Mouse (Mus musculus) right cerebral cortex, adult 2 months (tissue): ENCODE results near the gene Hspa1b.
"Not testable (repeated sequence)": the region's sequence is repeated elsewhere in the genome, so short reads cannot be mapped to it uniquely, and the experiment has no call there.

ENCODE experiments used
- DNase-seq, 2 experiments: peaks; one replicate each; pipeline ENCODE4 v3.0.0; 2021 to 2022; ENCODE audit warnings: low spot score in 2 of 2

The Hspa1b gene

GRCm38 (mm10) chr17:34954831-34955230, 4.2 kb downstream of the Hspa1b start:
- no peak for DNase-seq

- DNase-seq = no peak
These were observed 5.1 kb downstream of the Hspa1b start for GRCm38 (mm10) chr17:34953904-34954303.

DNA sequence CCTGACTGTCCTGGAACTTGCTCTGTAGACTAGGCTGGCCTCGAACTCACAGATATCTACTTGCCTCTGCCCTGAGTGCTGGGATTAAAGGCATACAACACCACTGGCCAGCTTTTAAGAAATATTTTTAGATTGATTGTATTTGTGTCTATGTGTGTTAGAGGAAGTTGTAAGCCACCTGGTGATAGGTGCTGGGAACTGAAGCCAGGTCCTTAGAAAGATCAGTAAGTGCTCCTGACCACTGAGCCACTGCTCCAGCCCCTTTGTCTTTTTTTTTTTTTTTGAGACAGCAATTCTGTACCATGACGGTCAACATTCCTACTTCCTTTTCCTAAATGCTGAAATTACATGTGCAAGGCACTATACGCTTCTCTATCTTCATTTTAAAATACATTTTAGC, 5.8 kb downstream of the Hspa1b start:
- DNase-seq = no peak

- peak; percentile 73 to 74 for DNase-seq
These were observed 6.5 kb downstream of the Hspa1b start for GRCm38 (mm10) chr17:34952378-34953040.

- DNase-seq = peak; percentile 56
These were observed 7.2 kb downstream of the Hspa1b start for GRCm38 (mm10) chr17:34951636-34952377.

DNA sequence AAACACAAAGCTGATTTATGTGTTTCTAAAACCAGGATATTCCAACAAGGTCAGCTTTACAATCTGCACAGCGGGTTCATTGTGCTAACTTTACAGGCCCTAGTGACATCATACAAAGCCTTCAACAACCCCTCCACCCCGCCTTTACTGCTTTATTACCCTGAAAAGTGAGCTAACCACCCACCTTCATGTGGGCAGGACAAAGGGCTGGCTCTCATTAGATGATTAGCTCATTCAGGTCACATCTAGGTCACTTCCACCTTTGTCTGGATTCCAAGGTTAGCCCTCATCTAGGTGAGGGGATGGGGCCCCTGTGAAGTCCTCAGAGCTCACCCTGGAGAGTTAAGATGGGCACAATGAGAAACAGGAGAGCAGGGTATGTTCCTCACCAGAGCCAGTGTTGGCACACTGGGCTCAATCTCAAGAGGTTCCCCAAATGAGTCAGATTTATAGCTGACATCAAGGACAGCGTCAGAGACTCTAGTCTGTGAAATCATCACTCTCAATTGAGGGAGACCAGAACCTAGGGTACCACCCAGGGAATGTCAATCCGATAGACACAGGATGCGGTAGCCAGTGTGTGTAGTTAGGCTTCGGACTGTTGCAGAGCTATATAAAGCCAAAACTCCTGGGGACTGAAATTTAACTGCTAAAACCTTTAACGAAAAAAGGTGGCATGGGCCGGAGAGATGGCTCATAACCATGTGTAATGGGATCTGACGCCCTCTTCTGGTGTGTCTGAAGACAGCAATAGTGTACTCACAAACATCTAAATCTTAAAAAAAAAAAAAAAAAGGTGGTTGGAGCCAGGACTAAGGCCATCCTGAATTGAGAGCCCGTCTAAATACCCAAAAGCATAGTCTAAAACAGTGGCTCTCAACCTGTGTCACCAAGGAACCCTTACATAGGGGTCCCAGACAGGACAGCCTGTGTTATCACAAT, 8.3 kb downstream of the Hspa1b start:
- no peak for DNase-seq

- no peak for DNase-seq
These were observed 9.5 kb downstream of the Hspa1b start for GRCm38 (mm10) chr17:34949553-34949969.

DNA sequence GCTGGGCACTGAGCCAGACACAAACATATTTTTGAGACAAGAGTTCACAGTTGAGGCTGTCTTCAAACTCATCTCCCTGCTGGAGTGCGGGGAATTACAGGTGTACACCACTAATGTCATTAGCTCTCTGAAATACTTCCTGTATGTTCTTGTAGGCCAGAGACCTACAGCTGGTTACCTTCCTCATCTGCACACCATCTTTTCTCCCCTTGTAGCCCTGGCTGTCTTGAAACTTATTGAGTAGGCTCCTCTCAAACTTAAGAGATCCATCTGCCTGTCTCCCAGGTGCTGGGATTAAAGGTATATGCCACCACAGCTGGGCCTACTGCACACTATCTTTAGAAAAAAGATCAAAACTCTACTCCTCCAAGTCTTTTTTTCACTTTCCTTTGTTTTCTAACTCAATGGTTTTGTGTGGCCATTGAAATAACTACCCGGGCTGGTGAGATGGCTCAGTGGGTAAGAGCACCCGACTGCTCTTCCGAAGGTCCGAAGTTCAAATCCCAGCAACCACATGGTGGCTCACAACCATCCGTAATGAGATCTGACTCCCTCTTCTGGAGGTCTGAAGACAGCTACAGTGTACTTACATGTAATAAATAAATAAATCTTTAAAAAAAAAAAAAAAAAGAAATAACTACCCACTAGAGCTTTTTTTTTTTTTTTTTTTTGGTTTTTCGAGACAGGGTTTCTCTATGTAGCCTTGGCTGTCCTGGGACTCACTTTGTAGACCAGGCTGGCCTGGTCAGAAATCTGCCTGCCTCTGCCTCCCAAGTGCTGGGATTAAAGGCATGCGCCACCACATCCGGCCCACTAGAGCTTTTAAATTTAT, 10.1 kb downstream of the Hspa1b start:
- not testable (repeated sequence) for DNase-seq

GRCm38 (mm10) chr17:34947606-34948005, 11.4 kb downstream of the Hspa1b start:
- no peak for DNase-seq

DNA sequence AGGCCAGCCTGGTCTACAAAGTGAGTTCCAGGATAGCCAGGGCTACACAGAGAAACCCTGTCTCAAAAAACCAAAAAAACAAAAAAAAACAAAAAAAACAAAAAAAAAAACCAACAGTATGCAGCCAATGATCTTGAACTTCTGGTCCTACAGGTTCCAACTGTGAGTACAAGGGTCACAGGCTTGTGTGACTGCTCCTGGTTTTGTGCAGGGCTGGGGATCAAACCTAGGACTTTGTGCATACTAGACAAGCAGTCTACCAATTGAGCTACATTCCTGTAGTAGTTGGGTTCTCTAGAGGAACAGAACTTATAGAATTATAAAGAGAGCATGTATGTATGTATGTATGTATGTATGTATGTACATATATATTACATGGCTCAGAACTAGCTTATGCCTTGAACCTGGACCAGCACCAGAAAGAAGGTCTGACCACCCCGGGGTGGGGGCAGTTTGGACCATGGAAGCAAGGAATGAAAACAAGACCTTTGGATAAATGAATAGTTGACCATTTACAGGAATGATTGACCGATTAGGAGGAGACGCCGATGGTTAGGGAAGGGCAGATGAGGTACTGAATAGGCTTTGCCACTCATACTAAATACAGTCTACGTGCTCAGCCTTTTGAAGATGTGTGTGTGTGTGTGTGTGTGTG, 12.4 kb downstream of the Hspa1b start:
- DNase-seq = no peak

DNA sequence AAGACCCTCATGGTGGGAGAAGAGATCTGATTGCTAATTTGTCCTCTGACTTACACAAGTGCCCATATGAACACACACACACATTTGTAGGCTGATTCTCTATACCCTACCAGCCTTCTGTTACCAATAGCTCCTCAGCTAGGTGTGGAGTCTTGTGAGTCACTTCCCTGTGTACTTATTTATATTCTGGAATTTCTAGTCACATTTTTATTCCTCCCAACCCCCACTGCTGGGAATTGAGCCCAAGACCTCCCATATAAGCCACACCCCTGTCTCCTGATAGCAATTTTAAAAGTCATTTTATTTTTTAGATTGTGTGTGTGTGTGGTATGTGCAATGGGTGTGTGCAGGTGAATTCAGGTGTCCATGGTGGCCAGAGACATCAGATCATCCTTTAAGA, 14.7 kb downstream of the Hspa1b start:
- no peak for DNase-seq

GRCm38 (mm10) chr17:34943128-34943815, 15.8 kb downstream of the Hspa1b start:
- DNase-seq = no peak

DNA sequence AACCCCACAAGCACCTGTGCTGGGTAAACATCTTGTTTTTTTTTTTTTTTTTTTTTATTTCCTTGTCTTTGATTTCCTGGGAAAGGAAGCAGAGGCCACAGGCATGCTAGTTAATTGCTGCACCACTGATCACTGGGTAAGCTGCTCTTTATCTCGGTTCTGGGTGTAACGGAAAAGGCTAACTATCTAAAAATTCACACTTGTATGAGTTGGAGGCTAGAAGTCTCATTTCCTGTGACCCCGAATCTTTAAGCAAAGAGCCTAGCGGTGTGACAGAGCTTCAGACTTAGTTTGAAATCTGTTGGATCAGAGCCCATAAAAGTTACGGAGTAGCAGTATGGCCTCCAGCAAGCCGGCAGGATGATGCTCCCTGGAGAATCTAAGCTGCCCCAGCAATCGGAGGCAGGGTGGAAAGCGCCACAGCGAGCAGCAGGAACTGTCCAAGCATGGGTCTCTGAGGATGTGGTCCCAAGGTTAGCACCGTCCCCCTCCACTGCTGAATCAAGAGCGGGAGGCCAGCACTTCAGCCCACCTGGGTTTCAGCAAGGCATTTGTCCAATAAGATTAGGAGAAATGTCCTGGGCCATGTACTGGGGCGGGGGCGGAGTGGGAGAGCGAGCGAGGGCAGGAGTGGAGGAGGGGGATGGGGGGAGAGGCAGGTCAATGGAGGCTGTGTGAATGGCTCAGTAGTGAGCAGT, 17.5 kb downstream of the Hspa1b start:
- DNase-seq = no peak

- no peak for DNase-seq
These were observed 21.0 kb downstream of the Hspa1b start for GRCm38 (mm10) chr17:34937960-34938505.

DNA sequence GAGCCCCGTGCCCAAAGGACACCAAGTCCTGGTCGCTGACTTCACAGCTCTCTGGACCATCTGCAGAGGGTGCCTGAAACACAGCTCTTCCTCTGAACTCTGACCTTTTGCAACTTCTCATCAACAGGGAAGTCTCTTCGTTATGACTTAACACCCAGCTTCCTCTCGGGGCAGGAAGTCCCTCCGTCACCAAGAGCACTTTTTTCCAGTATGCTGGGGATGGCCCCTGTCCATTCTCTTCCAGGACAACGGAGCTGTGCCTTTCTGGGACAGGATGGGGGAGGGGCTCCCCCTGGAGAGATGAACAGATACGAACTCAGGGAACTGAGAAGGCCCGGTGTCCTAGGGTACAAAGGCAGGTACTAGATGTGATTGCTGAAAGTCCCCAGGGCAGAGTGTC, 24.2 kb downstream of the Hspa1b start:
- no peak for DNase-seq

GRCm38 (mm10) chr17:34934031-34934430, 25.0 kb downstream of the Hspa1b start:
- peak; percentile 33 to 44 for DNase-seq

DNA sequence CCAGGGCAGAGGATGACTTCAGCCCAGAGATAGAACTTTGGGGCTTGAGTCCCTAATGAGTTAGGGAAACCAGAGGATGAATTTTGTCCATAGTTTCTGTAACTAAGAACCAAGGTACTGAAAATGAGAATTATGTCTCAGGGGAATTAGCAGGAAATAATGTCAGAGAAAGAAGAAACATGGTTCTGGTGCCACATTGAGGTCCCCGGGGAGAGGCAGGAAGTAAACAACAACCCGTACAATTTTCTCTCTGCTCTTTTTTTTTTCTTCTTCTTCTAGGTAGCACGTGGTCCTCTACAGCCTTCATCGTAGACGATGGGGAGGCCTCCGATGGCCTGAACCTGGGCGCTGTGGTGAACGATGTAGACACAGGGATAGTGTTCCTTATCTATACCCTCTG, 26.8 kb downstream of the Hspa1b start:
- DNase-seq = no peak

DNA sequence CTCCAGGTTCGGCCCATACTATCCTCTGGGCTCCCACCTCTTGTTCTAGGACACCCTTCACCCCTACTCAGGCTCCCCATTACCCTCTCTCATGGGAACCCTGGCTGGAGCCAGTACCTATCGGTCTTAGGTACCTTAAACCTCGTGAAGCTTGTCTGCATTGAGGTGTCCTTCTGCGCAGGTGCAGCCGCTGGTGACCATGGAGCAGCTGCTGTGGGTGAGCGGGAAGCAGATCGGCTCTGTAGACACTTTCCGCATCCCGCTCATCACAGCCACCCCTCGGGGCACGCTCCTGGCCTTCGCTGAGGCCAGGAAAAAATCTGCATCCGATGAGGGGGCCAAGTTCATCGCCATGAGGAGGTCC, 27.3 kb downstream of the Hspa1b start:
- peak; percentile 52 to 56 for DNase-seq

DNA sequence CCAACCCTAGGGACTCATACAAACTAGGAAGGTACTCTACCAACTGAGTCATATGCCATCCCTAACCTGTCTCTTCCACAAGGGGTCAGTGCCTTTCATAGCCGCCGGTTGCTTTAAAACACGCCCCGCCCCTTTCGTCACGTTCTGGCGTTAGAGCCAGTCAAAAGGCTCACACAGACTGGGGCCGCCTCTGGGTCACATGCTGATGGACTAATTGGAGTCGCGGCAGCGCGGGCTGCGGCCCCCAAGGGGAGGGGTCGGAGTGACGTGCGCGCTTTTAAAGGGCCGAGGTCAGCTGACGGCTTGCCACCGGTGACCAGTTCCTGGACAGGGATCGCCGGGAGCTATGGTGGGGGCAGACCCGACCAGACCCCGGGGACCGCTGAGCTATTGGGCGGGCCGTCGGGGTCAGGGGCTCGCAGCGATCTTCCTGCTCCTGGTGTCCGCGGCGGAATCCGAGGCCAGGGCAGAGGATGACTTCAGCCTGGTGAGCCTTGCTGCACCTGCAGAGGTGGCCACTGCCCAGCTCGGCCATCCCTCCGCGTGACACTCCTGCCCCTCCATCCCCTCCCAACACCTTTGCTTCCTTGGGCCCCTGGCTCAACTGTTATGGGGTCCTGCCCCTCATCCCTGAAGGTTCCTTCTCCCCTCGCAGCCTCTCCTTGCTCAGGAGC, 27.8 kb downstream of the Hspa1b start, which contains the start of gene Neu1:
Gene Neu1 (plus strand): TSS at position 193 of the 674 bp plus-strand sequence.
- DNase-seq = peak; percentile 98 to 99
